Mouse (Mus musculus) CD4-positive, CD25-positive, alpha-beta regulatory T cell (primary cell): ENCODE data around the gene Ptdss2. TPM values are rescaled to one million over a fixed set of nuclear protein-coding genes. Genes with fewer than 3 reads are reported as not detected.

Experiments used
- polyA plus RNA-seq: library from polyadenylated mRNA; unstranded; fragments of 100-300 nt; shearing (Covaris generic); gene quantifications from one replicate; pipeline ENCODE4 v1.2.1, GENCODE M21; 2017

Ptdss2 gene
- polyA plus RNA-seq, result 22.4 TPM

DNA sequence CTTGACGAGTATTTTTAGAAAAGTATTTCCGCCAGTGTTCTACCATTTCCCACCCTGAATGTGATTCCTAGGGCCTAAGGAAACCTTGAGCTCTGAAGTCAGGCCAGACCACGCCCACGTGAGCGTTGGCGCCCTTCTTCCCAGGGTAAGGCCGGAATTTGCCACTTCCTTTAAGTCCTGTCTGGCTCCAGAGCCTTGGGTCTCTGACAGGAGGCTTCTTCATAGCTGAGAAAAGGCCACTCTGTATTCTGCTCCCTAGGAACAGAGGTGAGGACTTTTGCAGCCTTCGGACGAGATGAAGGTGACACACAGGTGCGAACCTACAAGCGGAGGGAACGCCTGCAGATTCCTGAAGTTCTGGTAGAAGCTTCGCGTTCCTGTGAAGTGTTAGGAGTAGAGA lies at the start of gene Ptdss2:
Gene Ptdss2, plus strand, starts transcription at position 138 of the 400 bp plus-strand sequence.

GRCm38 (mm10) chr7:141077841-141078240 lies 44.3 kb upstream of the Ptdss2 start, which contains the start of gene Pkp3:
TSS of gene Pkp3 (plus strand) at chr7:141078218.

GRCm38 (mm10) chr7:141099911-141100691 lies 22.1 kb upstream of the Ptdss2 start, which contains the start of gene Sigirr:
TSS of gene Sigirr (minus strand) at chr7:141100572.

DNA sequence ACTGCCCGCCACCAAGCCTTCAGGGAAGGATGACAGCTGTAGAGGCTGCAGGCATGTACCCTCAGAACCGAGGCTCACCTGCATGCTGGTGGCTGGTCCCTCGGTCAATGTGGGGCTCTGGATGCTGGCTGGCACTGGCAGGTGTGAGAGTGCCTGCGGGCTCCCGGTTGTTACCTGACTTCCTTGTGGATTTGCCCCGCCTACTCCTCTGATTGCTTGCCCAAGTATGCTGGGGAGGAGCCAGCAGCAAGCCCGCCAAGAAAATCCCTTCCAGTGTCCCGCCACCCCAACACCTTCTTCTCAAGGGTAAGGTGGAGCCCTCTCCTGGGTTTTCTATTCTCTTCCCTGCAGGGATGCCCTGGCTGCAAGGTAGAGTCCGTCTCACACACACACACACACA lies 4.5 kb upstream of the Ptdss2 start, which contains the start of gene Ano9:
Gene Ano9, minus strand, starts transcription at position 171 of the 400 bp plus-strand sequence.

DNA sequence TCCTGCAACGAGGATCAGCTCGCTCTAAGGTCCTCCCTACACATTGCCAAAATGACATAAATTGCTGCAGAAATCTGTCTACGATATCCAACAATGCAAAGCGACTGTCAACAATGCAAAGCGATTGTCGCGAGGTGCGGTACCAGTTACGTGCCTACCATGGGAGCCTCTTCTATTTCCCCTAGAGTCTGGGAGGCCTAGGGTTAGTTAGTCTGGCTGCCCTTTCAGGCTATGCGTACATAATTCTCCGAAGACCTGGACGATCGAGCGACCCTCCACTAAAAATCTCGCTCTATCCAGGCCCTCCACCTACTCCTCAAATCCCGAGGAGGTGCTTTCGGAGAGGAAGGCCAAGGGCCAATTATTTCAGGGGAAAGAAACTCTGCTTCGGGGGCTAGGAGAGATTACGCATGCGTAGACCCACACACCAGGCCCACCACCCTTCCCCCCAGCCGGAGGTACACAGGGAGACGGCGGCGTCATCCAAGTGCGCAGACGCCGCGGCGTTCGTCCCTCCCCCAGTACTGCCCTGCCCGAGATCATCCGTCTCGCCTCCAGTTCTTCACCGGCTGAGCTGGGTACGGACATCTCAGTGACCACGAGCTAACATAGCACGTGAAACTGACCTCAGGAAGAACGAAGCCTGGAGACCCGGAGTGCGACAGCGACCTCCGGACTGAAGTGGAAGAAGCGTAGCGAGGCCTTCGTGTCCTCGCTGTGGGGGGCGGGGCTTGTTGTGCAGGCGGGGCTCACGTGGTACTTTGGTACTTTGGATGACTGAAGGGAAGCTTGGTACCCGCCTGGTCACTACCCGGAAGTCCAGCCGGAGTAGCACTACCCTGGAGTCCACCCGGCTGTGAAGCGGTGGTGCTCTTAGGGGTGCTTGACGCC lies 50.2 kb downstream of the Ptdss2 start, which contains the start of gene Rnh1:
Gene Rnh1, minus strand, starts transcription at position 742 of the 891 bp plus-strand sequence.

GRCm38 (mm10) chr7:141193948-141194347 lies 71.8 kb downstream of the Ptdss2 start, which contains the start of the genes Hras and Lrrc56:
TSS of gene Hras (minus strand) at chr7:141194005.
TSS of gene Lrrc56 (plus strand) at chr7:141194157.

Other genes with a start within 250 kb of the Ptdss2 start
- gene Psmd13, start 240.4 kb upstream of the Ptdss2 start, polyA plus RNA-seq, result 199 TPM
- gene Sirt3, start 240.1 kb upstream of the Ptdss2 start, polyA plus RNA-seq, result 8.4 TPM
- gene Cox8b, start 221.9 kb upstream of the Ptdss2 start, polyA plus RNA-seq, result not detected
- not detected for gene Nlrp6, start 201.5 kb upstream of the Ptdss2 start, polyA plus RNA-seq
- gene Pgghg, start 181.0 kb upstream of the Ptdss2 start, polyA plus RNA-seq, result 34.4 TPM
- 0.48 TPM for gene Ifitm5, start 172.1 kb upstream of the Ptdss2 start, polyA plus RNA-seq
- gene Gm45717, start 166.4 kb upstream of the Ptdss2 start, polyA plus RNA-seq, result not detected
- 16.6 TPM for gene Ifitm2, start 166.4 kb upstream of the Ptdss2 start, polyA plus RNA-seq
- not detected for gene Ifitm1, start 155.2 kb upstream of the Ptdss2 start, polyA plus RNA-seq
- 8.0 TPM for gene Ifitm3, start 111.6 kb upstream of the Ptdss2 start, polyA plus RNA-seq
- gene Ifitm6, start 104.5 kb upstream of the Ptdss2 start, polyA plus RNA-seq, result 0.28 TPM
- not detected for gene Gm17387, start 93.3 kb upstream of the Ptdss2 start, polyA plus RNA-seq
- gene B4galnt4, start 61.3 kb upstream of the Ptdss2 start, polyA plus RNA-seq, result 10.0 TPM
- 286 TPM for gene Pkp3, start 44.2 kb upstream of the Ptdss2 start, polyA plus RNA-seq
- 209 TPM for gene Sigirr, start 21.8 kb upstream of the Ptdss2 start, polyA plus RNA-seq
- not detected for gene Ano9, start 4.6 kb upstream of the Ptdss2 start, polyA plus RNA-seq
- gene Rnh1, start 50.5 kb downstream of the Ptdss2 start, polyA plus RNA-seq, result 116 TPM
- gene Hras, start 71.6 kb downstream of the Ptdss2 start, polyA plus RNA-seq, result 49.3 TPM
- gene Lrrc56, start 71.8 kb downstream of the Ptdss2 start, polyA plus RNA-seq, result 2.7 TPM
- gene Lmntd2, start 91.7 kb downstream of the Ptdss2 start, polyA plus RNA-seq, result 12.6 TPM
- 21.9 TPM for gene Rassf7, start 93.5 kb downstream of the Ptdss2 start, polyA plus RNA-seq
- 99.1 TPM for gene Phrf1, start 106.4 kb downstream of the Ptdss2 start, polyA plus RNA-seq
- gene Irf7, start 144.1 kb downstream of the Ptdss2 start, polyA plus RNA-seq, result 129 TPM
- not detected for gene Cdhr5, start 154.4 kb downstream of the Ptdss2 start, polyA plus RNA-seq
- gene Sct, start 156.8 kb downstream of the Ptdss2 start, polyA plus RNA-seq, result not detected
- not detected for gene Drd4, start 169.6 kb downstream of the Ptdss2 start, polyA plus RNA-seq
- 71.1 TPM for gene Deaf1, start 205.3 kb downstream of the Ptdss2 start, polyA plus RNA-seq
- gene Tmem80, start 205.4 kb downstream of the Ptdss2 start, polyA plus RNA-seq, result 49.0 TPM
- gene Eps8l2, start 216.5 kb downstream of the Ptdss2 start, polyA plus RNA-seq, result 0.06 TPM